Mouse (Mus musculus): Measurements from ENCODE around the gene Bcl2a1b.
"Not testable (repeated sequence)": the region's sequence is repeated elsewhere in the genome, so short reads cannot be mapped to it uniquely, and the experiment has no call there.

Bcl2a1b gene

DNA sequence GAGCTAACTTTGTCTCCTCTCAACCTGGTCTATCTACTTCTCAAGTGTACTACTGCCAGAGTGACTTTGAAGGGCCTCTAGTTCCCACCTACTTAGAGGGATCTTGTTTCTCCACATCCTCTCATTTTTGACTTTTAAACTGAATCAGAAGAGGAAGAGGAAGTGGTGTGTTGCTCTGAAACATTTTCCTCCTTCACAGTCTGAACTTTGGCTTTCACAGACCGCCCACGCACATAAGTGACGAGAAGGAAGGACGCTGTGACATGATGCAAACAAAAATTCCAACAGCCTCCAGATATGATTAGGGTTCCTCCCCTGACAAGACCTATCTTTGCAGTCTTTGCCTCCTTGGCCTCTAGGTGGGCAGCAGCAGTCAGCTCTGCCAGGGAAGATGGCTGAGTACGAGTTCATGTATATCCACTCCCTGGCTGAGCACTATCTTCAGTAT is at the start of gene Bcl2a1b, which contains the start of gene Gm29094:
TSS of gene Bcl2a1b (plus strand) at position 241 of the 448 bp plus-strand sequence.
TSS of gene Gm29094 (plus strand) at position 411 of the 448 bp plus-strand sequence.
- in situ Hi-C loops (cut with MseI, MboI) = not testable (repeated sequence)

DNA sequence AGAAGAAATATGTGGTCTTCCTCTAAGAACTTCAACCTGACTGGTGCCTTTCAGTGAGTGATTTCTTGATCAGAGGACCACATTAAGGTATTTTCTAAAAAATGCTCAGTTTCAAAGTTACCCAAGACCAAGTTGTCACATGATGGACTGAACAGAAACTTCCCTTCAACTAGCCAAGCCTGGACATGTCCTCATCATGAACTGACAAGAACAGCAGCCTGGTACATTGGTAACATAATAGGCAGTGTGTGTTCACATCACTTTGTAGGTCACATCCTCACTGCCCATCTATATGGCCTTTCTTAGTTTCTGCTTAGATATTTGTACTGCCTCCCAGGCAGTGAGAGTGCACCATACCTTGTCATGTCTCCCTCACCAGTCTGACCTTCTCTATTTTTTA is 26.5 kb upstream of the Bcl2a1b start:
- in situ Hi-C loops (cut with MseI, MboI) = not testable (repeated sequence)

DNA sequence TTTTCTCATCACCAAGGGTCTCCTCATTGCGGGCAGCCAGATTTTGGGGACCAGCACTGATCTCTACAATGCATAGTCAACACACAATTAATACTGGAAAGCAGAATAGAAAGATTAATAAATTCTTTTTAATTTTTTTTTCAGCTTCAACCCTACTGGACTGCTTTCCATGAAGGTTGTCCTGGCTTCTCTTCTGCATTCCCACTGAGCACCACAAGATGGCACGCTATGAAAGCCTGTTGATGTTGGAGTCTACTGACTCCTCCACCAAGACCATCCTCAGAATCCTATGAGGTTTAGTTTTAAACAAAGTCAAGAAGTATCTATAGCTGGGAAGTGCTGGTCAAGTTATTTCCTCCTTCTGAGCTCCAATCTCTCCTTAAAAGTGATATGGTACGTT is 20.2 kb upstream of the Bcl2a1b start:
- in situ Hi-C loops (cut with MseI, MboI) = not testable (repeated sequence)

DNA sequence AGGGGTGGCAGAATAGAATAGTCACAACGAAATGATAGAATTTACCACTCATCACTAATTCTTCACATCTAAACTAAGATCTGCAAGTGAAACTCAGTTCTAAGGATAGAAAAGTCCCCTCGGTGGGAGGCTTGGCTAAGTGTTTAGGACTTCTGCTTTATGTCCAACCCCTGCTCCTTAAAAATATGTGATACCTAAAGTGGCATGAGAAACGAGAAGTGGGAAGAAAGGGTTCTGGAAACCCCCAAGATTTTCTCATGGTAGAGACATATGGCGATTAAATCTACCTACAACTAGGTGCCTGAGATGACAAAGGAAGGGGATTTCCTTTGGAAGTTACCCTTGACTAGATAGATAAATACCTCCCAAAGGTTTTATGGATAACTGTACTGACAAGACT is 19.5 kb upstream of the Bcl2a1b start:
- in situ Hi-C loops (cut with MseI, MboI) = not testable (repeated sequence)

DNA sequence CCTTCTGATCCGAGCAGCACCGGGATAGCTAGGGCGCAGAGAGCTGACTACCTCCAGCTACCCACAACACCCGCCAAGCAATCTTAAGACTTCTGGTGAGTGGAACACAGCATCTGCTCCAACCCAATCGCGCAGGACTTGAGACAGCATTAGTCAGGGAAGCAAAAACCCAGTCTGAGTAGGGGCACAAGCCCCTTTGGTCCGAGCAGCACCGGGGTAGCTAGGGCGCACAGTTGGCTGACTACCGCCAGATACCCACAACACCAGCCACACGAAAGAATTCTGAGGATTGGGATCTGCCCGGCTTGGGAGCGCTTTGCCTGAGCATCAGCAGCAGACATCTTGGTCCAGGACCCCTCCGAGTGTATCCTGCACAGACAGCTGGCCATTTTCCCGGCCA is 12.0 kb upstream of the Bcl2a1b start:
- in situ Hi-C loops (cut with MseI, MboI) = not testable (repeated sequence)

DNA sequence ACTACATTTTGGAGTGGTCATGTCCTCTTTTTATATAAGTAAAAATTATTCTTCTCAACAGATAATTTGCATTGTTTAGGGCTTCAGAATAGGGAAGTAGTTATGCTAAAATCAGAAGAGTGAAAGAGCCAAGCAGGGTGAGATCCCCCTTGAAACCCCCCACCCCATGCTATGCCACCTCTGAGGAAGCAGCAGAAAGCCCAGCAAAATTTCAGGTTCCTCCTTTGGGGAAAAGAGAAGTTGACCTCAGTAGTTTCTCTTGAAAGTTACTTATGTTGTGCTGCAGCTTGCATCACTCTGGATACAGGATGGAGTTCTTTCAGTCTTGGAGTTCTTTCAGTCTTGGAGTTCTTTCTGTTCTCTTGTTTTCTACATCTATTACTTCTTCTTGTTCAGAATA is 3.5 kb upstream of the Bcl2a1b start:
- in situ Hi-C loops (cut with MseI, MboI) = not testable (repeated sequence)

DNA sequence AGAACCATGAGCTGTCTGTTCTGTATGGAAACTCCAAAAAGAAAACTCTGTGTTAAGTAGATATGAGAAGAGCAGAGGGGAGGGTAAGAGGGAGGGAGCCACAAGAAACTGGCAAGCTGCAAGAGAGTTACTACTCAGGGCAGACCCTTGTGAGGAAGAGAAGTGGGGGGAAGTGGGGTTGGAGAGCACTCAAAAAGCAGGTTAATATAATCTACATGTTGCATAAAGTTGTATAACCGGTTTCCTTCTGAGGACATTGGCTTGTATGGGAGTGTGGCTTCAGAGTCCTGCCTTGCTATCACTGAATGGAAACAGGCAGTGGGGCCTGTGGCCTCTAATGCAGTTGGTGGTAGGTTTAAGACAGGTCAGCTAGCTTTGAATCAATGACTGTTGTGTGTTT is 1.5 kb upstream of the Bcl2a1b start:
- in situ Hi-C loops (cut with MseI, MboI) = not testable (repeated sequence)

DNA sequence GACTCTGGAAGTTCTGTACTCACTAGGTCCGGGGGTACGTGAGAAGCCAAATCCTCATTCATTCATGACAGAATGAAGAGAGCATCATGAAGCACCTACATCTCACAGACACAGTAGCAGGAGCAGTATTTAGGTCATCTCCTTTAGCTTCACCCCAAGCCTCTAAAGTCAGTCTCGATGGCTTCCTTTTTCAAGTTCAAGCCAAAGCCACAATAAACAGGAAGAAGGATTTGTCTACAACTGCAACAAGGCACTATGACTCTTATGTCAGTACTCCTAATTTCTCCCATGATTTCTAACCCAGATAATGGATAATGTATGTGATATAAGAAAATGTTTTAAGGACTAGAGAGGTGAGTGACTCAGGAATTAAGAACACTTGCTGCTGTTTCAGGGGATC is 660 bp upstream of the Bcl2a1b start:
- in situ Hi-C loops (cut with MseI, MboI) = not testable (repeated sequence)

DNA sequence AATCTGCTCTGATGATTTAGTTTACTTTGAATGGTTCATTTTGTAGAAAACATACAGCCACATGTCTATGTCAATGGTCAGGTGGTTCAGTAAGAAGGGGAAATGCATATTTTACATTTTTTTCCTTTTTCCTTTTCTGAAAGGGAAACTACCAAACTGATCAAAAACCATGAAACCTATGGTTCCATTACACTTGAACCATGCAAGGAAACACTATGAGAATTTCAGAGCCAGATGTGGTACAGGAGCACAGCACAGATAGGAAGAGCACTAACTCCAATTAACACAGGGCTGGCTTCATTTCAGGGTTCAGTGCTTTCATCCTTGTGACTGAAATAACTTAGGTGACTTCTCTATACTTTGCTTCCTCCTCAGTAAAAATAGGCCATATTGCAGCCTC is 3.2 kb downstream of the Bcl2a1b start:
- in situ Hi-C loops (cut with MseI, MboI) = not testable (repeated sequence)

DNA sequence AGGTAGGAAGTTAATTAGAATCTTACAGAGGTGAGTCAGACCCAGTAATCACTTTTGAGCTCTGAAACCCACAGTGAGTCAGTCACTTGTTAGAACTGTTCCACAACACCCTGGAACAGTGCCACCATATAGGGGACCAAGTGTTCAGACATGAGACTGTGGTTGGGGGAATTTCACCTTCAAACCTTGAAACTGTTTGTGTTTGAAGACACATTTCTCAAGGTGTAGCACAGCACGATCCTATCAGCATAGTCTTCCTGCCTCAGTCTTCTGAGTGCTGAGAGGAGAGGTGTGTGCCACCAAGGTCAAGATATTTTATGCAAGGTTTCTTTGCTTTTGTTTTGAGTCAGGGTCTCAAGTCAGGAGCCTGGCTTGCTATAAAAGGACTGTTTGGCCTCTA is 9.9 kb downstream of the Bcl2a1b start:
- in situ Hi-C loops (cut with MseI, MboI) = not testable (repeated sequence)

DNA sequence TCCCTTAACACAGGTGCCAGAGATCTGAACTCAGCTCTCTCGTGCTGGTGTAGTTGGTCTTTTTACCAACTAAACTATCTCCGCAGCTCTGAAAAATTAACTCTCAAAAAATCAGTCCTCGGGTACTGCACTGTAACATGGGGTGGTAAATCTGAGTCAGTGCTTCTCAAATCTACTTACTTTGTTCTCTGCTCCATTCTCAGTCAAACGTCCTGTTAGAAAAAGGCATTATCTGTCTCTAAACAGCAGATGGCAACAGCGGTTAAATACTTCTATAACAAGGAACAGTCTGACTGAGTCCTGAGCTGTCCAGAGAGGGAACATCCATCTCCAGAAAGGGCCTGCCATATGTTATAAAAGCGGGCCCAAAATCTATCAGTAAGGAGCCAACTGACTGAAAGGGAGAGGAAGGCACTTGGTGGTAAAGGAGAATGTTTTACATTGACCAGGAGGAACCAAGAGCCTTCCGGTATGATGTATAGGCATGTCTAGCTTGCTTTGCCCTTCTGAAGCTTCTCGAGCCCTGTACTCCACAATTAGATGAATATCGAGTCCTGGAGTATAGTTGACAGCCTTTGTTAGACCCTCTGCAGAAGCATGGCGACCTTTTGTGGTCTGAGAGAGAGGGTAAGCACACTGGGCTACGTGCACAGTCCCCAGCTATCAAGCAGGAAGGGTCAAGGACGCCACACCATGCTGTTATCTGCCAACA is 11.5 kb downstream of the Bcl2a1b start, which contains the start of gene Mthfs:
TSS of gene Mthfs (plus strand) at position 324 of the 712 bp plus-strand sequence.
- in situ Hi-C loops (cut with MseI, MboI) = not testable (repeated sequence)

DNA sequence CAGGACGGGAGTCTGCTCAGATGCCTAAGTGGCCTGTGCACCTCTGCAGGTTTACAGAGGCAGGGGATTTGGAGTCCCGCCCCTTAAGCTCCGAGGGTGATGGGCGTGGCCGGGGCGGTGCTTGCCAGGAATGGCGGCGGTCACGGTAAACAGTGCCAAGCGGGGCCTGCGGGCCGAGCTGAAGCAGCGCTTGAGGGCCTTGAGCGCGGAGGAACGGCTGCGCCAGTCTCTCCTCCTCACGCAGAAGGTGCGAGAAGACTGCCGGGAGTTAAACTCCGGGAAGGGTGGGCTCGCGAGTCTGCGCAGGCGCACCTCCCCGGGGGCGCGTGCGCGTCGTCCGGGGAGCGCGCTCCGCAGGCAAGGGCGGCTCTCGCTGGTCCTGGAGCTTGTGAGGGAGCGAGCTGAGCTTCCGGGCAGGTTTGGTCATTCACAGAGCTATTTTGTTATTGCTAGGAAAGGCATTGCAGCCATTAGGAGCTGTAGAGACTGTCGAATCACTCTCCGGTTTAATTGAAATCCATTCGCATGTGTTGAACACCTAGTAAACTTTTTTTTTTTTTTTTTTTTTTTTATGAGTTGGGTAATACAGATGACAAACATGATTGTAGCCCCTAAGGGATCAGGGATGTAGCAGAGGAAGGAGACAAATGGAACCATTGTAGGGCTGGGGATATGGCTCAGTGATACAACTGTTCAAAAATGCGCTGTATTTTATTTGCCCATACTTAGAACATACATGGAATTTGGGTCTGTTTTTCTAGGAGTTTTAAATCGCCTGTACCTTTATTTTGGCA is 12.3 kb downstream of the Bcl2a1b start:
- in situ Hi-C loops (cut with MseI, MboI) = not testable (repeated sequence)

DNA sequence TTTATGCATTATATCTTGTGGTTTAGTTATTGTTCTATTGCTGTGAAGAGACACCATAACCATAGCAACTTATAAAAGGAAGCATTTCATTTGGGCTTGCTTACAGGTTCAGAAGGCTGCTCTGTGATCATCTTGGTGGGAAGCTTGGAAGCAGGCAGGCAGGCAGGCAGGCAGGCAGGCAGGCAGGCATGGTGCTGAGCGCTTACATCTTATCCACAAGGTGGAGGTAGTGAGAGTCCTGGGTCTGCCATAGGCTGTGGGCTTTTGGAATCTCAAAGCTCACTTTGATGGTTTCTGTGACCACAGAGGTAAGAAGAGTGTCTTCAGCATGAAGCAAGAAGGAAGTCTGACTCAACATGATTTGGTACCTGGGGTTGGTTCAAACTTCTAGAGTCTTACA is 13.4 kb downstream of the Bcl2a1b start:
- in situ Hi-C loops (cut with MseI, MboI) = not testable (repeated sequence)

DNA sequence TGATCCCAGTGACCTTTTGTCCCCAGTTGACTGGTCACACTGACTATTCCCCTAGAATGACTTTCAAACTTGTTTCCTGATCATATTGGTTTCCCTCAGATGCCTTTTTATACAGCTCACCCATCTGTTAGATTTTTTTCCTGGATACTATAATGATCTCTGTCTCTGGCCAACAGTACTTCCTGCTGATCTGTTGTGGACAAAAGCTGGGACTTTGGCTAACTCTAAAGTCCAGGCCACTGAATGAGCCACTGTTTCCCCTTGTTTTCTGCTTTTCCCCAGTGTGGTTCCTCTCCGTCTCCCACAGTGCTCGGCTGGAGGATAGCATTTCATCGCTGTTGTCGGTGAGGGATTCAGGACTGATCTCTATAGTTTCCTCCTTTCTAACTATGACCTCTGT is 19.2 kb downstream of the Bcl2a1b start:
- in situ Hi-C loops (cut with MseI, MboI) = not testable (repeated sequence)

DNA sequence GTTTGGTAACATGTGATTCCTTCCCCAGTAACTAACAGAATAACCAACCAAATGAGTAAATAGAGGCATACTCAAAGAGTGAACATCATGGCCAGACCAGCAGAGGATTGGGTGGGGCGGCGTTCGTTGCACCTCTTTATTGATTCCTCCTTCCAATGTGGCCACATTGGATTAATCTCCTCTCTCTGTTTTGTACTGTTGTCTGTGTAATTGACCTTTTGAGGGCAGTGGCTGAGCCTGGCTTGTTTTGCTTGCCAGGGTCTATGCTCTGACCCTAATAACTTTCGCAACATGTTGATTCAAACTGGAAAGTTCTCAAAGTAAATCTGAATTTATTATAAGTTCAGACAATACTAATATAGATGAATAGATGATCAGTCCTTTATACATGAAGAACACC is 20.7 kb downstream of the Bcl2a1b start:
- in situ Hi-C loops (cut with MseI, MboI) = loop anchor here (5.0 to 10.0 kb wide), 2 partner anchors 455 to 512 kb away; no protein-coding TSS in a partner anchor

DNA sequence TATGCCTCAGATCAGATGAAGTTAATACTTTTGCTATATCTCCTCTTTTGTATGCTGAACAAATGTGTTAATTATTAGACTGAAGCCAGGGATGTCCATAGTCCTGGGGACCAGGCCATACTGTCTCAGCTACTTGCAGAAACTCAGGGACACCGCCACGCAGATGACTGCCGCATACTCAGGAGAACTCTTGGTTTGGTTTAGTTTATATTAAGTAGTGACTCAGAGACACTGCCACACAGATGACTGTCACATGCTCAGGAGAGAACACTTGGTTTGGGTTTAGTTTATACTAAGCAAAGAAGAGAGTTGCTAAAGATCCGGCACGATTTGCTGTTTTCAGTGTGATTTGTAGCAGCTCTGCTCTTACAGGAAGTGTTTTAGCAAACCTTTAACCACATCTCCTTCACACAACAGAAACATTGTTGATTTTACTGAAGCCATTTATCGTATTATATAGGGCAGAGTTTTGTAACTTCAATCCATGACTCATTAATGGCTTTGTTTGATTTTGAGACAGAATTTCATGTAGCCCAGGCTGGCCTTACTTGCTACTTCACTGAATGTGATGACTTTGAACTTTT is 21.8 kb downstream of the Bcl2a1b start:
- in situ Hi-C loops (cut with MseI, MboI) = loop anchor here (5.0 to 10.0 kb wide), 2 partner anchors 454 to 513 kb away; no protein-coding TSS in a partner anchor

DNA sequence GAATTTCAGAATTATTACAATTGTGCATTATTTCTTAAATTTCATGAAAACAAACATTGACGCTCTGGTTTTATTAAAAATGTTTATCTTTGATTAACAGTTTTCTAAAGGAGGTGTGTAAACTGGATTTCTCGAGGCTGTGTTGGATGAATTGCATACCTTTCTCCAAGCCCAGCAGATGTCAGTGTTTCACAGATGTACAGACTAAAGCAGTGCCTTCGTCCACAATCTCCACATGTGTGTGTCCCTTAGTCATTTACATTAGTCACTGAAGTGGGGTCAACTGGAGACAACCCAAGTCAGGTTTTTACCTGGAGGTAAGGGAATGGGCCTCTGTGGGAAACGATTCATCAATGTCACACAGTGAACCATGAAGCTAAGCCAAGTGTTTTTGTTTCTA is 27.1 kb downstream of the Bcl2a1b start:
- in situ Hi-C loops (cut with MseI, MboI) = loop anchor here in 1 of 2 experiments (10.0 kb wide), 1 partner anchor 449 kb away; no protein-coding TSS in a partner anchor

DNA sequence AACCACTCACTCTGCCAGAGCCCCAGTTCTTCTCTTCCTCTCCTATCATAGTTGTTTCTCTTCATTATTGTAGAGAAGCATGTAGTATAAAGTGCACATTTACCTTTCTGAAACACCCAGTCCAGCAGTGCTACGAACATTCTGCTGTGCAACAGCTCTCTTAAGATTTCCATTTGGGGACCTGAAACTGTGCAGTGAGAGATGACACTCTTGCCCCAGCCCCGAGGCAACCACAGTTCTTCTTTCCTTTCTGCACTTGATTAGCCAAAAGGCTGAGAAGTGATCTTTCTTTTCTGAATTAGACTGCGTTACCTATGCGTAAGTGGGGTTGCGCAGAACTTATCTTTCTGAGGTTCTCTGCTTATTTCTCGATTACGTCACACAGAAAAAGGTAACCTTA is 29.1 kb downstream of the Bcl2a1b start:
- in situ Hi-C loops (cut with MseI, MboI) = loop anchor here in 1 of 2 experiments (10.0 kb wide), 1 partner anchor 447 kb away; no protein-coding TSS in a partner anchor

DNA sequence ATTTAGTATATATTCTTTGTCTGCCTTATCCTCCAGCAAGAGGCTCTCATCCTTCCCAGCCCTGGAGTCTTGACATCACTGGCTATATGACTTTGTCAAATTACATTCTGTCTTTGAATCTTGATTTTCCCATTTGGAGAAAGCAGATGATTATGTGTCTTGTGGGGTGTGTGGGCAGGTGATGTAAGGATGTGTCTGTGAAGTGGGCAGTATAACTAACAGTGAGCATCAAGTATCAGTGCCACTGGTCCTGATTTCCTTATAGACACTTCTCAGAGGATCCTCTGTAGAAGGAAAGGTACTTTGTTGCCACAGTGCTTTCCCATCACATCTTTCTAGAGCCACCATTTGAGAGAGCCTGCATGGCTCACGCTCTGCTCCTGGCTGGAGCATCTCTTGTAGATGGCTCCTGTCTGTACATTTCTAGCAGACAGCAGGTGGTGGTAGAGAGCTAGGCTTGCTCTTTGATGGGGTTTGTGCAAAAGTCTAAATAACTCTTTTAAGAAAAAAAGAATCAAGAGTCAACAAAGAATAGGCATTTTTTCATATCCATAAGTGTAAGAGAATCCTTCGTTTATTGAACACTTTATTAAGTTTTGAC is 32.0 kb downstream of the Bcl2a1b start:
- in situ Hi-C loops (cut with MseI, MboI) = not testable (repeated sequence)

DNA sequence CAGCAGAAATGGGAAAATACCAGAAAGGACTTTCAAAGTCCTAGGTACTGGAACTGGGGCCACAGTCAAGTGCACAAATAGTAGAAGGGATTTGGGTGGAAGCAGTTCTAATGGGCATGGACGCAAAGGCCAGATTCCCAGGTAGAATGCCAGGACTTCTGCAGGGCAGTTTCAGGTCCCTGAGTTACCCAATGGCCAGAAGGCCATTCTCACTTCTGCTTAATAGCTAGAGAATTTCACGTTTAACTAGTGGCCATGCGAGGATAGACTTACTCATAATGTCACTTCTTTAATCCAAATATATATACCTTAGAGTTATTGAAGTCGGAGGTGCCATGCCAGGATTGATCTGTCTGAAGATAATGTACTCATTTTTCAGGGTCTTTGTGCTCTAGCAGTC is 38.1 kb downstream of the Bcl2a1b start:
- in situ Hi-C loops (cut with MseI, MboI) = not testable (repeated sequence)

DNA sequence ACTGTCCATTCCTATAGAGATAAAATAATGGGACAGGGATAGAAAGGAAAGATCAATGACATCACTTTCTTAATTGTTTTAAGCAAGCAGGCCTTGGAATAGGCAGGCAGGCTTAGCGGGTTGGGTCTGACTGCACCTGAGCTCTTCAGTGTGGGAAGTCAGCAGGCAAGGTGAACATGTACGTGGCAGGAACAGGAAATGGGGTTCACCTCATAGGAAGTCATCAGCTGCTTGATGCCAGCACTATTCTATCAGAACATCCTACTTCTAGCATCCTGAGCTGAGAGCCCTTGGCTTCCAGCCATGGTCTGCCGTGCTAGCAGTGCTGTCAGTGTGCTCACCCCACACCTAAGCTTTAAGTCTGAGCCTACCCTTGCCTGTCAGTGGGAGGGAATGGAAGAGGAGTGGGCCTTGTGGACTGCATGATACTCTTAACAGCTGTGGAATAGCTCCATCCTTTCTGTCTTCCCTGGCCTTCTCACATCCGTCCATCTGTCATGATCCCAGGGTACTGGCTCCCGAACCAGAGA is 40.0 kb downstream of the Bcl2a1b start:
- in situ Hi-C loops (cut with MseI, MboI) = not testable (repeated sequence)
